ENCODE assay signal across 8 mouse cellular contexts in the genomic region with DNA sequence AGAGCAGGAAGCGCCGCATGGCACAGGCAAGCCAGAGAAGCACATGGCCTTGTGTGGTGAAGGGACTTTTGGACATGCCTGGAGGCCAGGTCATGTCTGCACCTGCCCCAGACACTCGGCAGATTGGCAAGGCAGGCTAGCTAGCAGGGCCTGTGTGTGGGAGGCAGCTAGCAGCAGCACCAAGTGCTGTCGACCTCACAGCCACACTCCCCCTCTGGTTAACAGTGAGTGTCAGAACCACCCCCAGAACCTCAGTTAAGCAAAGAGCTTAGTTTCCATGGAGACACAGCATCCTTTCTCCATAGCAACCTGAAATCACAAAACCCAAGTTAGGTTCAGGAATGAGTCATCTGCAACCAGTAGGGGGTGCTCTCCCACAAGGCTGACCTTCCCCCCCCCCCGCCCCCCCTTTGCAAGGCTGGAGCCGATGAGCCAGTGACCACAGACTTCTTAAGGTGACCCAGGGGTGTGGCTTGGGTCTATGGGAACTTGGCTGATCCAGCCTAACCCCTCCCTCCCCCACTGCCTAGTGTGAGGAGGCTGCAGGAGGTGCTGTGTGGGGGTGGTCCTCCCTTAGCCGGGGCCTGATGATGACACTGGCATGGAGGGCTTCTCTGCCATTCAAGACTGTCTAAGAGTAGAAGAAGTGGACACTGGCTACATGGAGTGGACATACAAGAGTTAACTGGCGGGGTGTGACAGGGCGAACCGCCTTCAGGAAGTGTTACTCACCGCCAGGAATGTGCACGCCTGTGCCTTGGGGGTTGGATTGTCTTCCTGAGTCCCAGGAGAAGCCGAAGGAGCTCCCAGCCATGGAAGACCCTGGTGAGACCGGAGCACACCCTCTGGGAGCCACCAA. TPM values are rescaled to one million over a fixed set of nuclear protein-coding genes. Genes with fewer than 3 reads are reported as not detected.
A peak's percentile ranks its signal among the peaks of the same experiment; 100 is the strongest.
DNase-seq lines count a peak whose midpoint lies in the region; ATAC-seq lines count a peak whose summit lies in the region.

A gene (plus strand): TSS at position 435 of the 859 bp plus-strand sequence.

- H3K27me3 ChIP-seq in intestine, embryonic 14.5 days (replicated peaks; ENCODE audit: control insufficient read depth, insufficient read depth, low read length): peaks cover 23% of the 10 kb centered on the region
- H3K27me3 ChIP-seq in midbrain, embryonic 13.5 days: peaks cover 56% of the 10 kb centered on the region

- peaks cover 37% of the 10 kb centered on the region for H3K36me3 ChIP-seq in intestine, embryonic 14.5 days (ENCODE audit: control insufficient read depth, insufficient read depth, low read length)
- peaks cover 43% of the 10 kb centered on the region for H3K36me3 ChIP-seq in midbrain, embryonic 13.5 days

- peaks cover 9% of the 10 kb centered on the region for H3K4me1 ChIP-seq in intestine, embryonic 14.5 days (replicated peaks; ENCODE audit: control insufficient read depth, insufficient read depth, low read length)
- H3K4me1 ChIP-seq in midbrain, embryonic 13.5 days (replicated peaks): peaks cover 25% of the 10 kb centered on the region

- intact Hi-C loops in left cerebral cortex, postnatal 14 days (cut with DNase I): no loop called here

- peak within 1 kb of the TSS; percentile 28 for H3K4me3 ChIP-seq in intestine, embryonic 14.5 days (ENCODE audit: low read depth, low read length)
- H3K4me3 ChIP-seq in midbrain, embryonic 13.5 days (replicated peaks): no peak within 1 kb of the TSS

- WGBS in intestine, embryonic 14.5 days: 20% methylated on average over 14 of the region's 14 CpGs
- WGBS in midbrain, embryonic 13.5 days: 13% methylated on average over 14 of the region's 14 CpGs

- DNase-seq in adrenal gland, adult (ENCODE audit: inconsistent age in 2 of 2, low spot score in 1 of 2): peak; percentile 82 to 92
- no peak for DNase-seq in adrenal gland, postnatal 25 days
- DNase-seq in adrenal gland, postnatal 14 days: peak; percentile 73
- DNase-seq in frontal cortex, adult 2 months (ENCODE audit: extremely low spot score in 1 of 2, low spot score in 1 of 2): peak; percentile 84 to 88
- DNase-seq in intestine, embryonic 14.5 days (ENCODE audit: low spot score): peak; percentile 79
- DNase-seq in left cerebral cortex, postnatal 14 days (ENCODE audit: low spot score in 2 of 2): peak; percentile 78 to 94
- DNase-seq in urinary bladder, postnatal 36 days (ENCODE audit: low spot score in 2 of 2): peak; percentile 71 to 78

- no peaks in the 10 kb centered on the region for H3K9me3 ChIP-seq in intestine, embryonic 14.5 days (ENCODE audit: control insufficient read depth, low read length)
- H3K9me3 ChIP-seq in midbrain, embryonic 13.5 days: no peaks in the 10 kb centered on the region

- peak; percentile 65 for ATAC-seq in intestine, embryonic 14.5 days (replicated peaks; ENCODE audit: low FRiP score, low TSS enrichment, low read depth)
- ATAC-seq in midbrain, embryonic 13.5 days: peak; percentile 53

- H3K27ac ChIP-seq in intestine, embryonic 14.5 days (ENCODE audit: low read depth): no peak within 1 kb of the TSS; the same call in 1 of the 2 replicates
- no peak within 1 kb of the TSS for H3K27ac ChIP-seq in midbrain, embryonic 13.5 days

- H3K4me2 ChIP-seq in intestine, embryonic 14.5 days (ENCODE audit: low read length): peak within 1 kb of the TSS; percentile 52
- no peak within 1 kb of the TSS; the same call in 1 of the 2 replicates for H3K4me2 ChIP-seq in midbrain, embryonic 13.5 days (replicated peaks)

- H3K9ac ChIP-seq in intestine, embryonic 14.5 days (ENCODE audit: low read length): peak within 1 kb of the TSS; percentile 32; the same call in 1 of the 2 replicates
- H3K9ac ChIP-seq in midbrain, embryonic 13.5 days (replicated peaks): peak within 1 kb of the TSS; percentile 39; the same call in 1 of the 2 replicates

RNA-seq across cellular contexts. Expression of the gene that starts here (rescaled TPM):
- total RNA-seq in adrenal gland, postnatal 25 days (2021): 5.9 and 6.0 TPM in 2 replicates
- 3.0 and 3.9 TPM in 2 replicates for total RNA-seq in adrenal gland, postnatal 14 days (2021)
- polyA plus RNA-seq in frontal cortex, adult 2 months (2012; rRNA removed): 59.9 and 70.6 TPM in 2 replicates
- polyA plus RNA-seq in intestine, embryonic 14.5 days (2014; fragmentation: Nextera tagmentation; extraction: Ambion mirVana): 2.6 and 3.8 TPM in 2 replicates
- total RNA-seq in left cerebral cortex, postnatal 14 days (2021): 10 to 100 TPM; 59.6 to 66.7 TPM
- 1.3 and 2.1 TPM in 2 replicates for polyA plus RNA-seq in midbrain, embryonic 13.5 days (2015; fragmentation: Nextera tagmentation; extraction: Ambion mirVana)

Comparison
In these comparisons a context has a peak if more than half of its experiments do, and no peak if none do; other contexts are left out.
1. RNA of the gene that starts here (polyA plus RNA-seq): 59.9 to 70.6 TPM in frontal cortex, adult 2 months; 2.6 to 3.8 TPM in intestine, embryonic 14.5 days and 1.3 to 2.1 TPM in midbrain, embryonic 13.5 days; every median in the first group is over 10 times any median in the second.